Mouse (Mus musculus) spleen, embryonic (tissue): ENCODE measurements around the gene 2410137M14Rik.
"Not testable (repeated sequence)": the region's sequence is repeated elsewhere in the genome, so short reads cannot be mapped to it uniquely, and the experiment has no call there.

Experiments
- CTCF ChIA-PET: fragments of 350-600 bp; sonication (Branson Sonifier 250); formaldehyde crosslinking; loops from one replicate; lab custom pipeline; 2022; lab: Charles Lee

Gene 2410137M14Rik

GRCm38 (mm10) chr17:36993770-36994325 lies 12.8 kb upstream of the 2410137M14Rik start:
- CTCF ChIA-PET, result interaction anchor here (0.8 kb wide), 1 partner anchor 14 kb away, joined by 4 read pairs; no protein-coding TSS in a partner anchor

DNA sequence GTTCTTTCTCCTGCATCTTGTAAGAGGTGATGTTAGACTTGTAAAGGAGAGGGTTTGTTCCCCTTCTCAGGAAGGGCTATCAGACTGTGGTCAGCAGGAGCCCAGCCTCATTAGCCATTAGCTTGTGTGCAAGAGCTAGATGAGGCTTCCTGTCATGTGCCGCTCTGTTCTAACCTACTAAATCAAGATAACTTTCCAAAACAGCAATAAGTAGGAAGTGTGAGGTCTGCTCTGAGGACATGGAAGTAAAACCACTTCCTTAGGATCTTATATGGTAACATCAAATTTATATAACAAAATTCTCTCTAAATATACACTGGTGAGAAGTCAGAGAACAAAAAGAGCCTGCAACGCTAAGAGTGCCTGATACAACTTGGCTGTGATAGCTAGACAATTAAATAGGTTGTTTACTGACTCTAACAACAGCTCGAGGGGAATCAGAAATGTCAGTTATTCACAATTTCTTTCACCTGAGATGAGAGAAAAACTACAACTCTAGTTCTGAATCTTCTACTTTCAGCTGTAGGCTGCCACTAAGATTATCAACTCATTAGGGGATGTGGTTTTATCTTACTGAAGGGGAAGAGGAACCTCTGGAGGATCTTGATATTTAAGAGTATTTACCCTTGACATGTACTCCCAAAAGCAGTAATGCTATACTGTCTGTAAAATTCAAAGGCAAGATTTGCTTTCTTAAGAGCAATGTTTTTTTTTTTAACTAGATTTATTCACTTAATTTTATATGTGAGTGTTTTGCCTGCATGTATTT lies 11.5 kb upstream of the 2410137M14Rik start:
- CTCF ChIA-PET, result no interaction called here

- CTCF ChIA-PET, result not testable (repeated sequence)
Measured at GRCm38 (mm10) chr17:36990630-36991029, 9.6 kb upstream of the 2410137M14Rik start.

GRCm38 (mm10) chr17:36989437-36989836 lies 8.4 kb upstream of the 2410137M14Rik start, which contains the start of gene H2-M5:
H2-M5 (minus strand) TSS chr17:36989537.
- CTCF ChIA-PET, result interaction anchor here (0.5 kb wide), 1 partner anchor 40 kb away, joined by 4 read pairs; no protein-coding TSS in a partner anchor

DNA sequence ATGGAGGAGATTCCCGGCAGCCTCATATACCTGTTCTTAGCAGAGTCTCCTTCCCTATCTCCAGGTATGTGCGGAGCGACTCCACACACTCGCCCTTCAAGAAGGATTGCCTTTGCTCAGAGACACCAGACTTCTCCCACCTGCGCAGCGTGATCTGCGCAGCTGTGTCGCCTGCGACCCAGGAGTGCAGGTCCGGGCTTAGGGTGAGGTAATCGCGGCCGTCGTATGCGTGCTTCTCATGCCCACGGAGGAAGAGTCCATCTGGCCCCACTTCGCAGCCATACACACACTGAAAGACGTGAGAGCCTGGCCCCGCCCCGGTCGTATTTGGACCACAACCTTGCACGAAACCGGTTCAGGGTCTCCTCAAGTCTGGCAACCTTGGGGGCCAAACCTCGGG lies 7.4 kb upstream of the 2410137M14Rik start:
- CTCF ChIA-PET, result no interaction called here

- CTCF ChIA-PET, result no interaction called here
Measured at GRCm38 (mm10) chr17:36982253-36983155, 1.5 kb upstream of the 2410137M14Rik start.

GRCm38 (mm10) chr17:36981845-36982244 lies 808 bp upstream of the 2410137M14Rik start:
- CTCF ChIA-PET, result no interaction called here

GRCm38 (mm10) chr17:36973271-36973787 lies 7.7 kb downstream of the 2410137M14Rik start:
- CTCF ChIA-PET, result no interaction called here

DNA sequence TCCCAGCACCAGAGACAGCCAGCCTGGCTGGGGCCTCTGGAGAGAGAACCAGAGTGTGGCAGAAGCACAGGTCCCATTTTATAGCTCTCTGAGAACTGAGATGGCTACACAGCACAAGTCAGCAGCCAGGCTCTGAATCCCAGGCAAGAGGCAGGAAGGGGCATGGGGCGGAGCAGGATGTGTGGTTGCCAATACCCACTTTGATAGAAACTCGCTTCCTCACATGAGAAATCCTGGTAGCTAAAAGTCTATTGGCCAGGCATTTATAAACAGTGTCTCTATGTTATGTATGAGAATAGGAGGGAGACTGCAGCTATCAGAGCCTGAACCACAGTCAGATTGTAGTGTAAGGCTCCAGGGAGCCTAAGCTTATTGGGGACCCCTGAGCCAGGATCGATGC lies 8.2 kb downstream of the 2410137M14Rik start:
- CTCF ChIA-PET, result no interaction called here

- CTCF ChIA-PET, result interaction anchor here (0.5 kb wide), 1 partner anchor 54 kb away, joined by 6 read pairs; no protein-coding TSS in a partner anchor
Measured at GRCm38 (mm10) chr17:36971172-36971850, 9.7 kb downstream of the 2410137M14Rik start.

DNA sequence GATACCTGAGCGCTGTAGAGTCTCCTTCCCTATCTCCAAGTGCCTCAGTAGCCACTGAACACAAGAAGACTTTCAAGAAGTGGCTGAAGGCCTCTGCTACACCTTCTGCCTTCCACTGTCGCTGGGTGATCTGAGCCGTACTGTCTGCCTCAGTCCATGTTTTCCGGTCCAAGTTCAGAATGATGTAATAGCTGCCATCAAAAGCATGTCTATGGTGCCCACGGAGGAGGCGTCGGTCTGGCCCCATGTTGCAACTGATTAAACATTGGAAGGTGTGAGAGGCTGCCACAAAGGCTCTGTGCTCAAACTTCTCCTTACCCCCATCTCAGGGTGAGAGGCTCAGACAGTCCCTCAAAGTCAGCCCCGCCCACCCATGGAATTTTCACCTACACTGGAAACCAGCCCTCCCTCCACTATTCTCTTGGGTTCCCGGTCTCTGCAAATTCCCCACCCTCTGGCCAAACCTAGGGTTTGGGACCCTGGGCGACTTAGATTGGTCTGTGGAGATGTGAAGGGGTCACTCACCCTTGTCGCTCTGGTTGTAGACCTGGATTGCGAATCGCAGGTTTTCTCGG lies 10.6 kb downstream of the 2410137M14Rik start:
- CTCF ChIA-PET, result no interaction called here

DNA sequence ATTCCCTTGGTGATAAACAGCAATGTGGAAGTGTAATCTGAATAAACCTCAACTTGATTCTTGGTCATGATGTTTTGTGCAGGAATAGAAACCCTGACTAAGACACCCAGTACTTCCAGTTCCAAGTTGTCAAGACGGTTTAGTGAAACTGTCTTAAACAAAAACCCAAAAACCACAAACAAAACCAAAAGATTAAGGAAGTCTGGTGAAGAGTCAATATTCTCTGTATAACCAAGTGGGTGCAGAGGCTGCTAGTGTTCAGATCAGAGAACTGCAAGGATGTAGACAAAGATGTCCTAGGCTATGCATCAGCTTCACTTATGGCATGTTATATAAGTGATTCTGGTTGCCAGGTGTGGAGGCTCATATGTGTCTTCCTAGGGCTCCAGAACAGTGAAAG lies 14.2 kb downstream of the 2410137M14Rik start:
- CTCF ChIA-PET, result no interaction called here

DNA sequence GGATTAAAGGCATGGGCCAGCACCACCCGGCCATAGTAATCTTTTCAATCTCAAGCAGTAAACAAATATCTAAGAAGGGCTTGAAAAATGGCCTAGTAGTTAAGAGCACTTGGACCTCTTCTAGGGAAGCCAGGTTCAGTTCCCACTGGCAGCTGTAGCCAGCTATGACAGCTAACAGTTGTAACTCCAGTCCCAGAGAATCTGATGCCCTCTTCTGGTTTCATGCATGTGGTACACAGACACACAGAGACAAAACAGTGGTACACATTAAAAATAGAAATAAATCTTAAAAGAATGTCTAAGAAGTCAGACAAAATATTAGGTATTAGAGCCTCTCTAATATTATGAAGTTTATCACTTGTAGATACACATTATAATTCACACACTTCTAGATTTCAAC lies 19.9 kb downstream of the 2410137M14Rik start:
- CTCF ChIA-PET, result no interaction called here

DNA sequence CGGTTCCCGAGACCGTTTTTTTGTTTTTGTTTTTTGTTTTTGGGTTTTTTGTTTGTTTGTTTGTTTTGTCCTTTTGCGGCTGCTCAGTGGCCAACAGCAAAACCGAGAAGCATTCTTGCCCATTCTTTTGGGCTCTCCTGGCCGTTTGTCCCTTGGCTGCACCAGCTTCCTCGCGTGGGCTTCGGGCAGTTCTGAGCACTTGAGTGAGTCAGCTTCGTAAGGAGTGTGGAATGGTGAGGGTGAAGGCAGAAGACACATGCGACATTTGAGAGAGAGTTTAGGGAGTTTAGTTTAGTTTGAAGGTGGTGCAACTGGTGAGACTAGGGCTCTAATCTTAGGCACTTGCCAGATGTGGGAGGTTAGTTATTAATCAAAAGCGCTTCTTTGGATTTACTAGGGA lies 22.2 kb downstream of the 2410137M14Rik start:
- CTCF ChIA-PET, result no interaction called here

GRCm38 (mm10) chr17:36957999-36958743 lies 22.9 kb downstream of the 2410137M14Rik start, which contains the start of the genes Znrd1 and Znrd1as:
Znrd1 (minus strand) TSS chr17:36958559.
Znrd1as (plus strand) TSS chr17:36958592.
- CTCF ChIA-PET, result no interaction called here

- CTCF ChIA-PET, result no interaction called here
Measured at GRCm38 (mm10) chr17:36953062-36953461, 28.0 kb downstream of the 2410137M14Rik start.

DNA sequence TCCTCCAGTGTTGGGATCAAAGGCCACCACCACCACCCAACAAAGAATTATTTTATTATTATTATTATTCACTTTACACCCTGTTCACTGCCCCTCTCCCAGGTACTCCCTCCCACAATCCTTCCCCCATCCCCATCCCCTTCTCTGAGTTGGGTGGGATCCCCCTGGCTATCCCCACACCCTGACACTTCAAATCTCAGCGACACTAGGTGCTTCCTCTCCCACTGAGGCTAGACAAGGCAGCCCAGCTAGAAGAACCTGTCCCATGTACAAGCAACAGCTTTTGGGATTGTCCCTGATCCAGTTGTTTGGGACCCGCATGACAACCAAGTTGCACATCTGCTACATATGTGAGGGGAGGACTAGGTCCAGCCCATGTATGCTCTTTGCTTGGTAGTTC lies 28.4 kb downstream of the 2410137M14Rik start:
- CTCF ChIA-PET, result no interaction called here

DNA sequence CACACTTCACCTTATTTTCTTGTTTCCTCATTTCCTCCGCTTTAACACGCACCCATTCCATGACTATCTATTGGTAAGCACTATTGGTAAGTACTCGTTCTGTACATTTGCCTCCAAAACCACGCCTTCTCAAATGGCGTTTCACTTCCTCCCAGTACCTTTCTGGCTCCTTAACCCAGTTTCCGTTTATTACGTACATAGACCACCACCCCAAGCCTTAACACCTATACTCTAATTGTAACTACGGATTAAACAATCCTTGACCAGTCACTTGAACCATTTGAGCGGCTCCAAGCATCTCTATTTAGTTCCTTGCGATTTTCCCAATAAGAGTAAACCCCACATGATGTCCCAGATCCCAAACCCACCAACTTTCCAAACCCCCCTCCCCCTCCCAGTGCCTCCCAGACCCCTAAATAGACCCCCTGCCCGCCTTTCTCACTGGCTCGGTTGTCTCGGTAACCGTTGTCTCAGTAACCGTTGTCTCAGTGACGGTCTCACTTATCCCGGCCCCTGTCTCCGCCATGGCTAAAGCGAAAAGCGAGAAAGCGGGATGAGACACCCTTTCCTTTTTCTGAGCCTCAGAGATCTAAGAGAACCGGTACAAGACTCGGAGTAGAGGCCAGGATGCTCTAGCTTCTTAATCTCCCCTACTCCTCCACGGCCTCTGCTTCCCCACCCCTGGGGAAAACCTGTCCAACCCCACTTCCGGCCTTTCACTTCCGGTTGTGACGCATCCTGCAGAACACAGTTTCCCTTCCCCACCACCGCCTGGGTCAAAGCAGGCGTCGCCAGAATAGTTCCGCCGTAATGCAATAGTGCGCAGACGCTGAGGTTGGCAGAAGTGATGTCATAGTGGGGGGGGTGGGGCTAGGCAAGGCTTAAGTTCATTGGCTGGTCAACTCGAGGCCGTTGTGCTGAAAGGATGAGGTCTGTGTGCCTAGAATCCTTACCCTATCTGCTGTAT lies 29.8 kb downstream of the 2410137M14Rik start, which contains the start of gene Ppp1r11:
Gene Ppp1r11, minus strand, starts transcription at position 761 of the 967 bp plus-strand sequence.
- CTCF ChIA-PET, result interaction anchor here (0.6 kb wide), 1 partner anchor 15 kb away, joined by 14 read pairs; no protein-coding TSS in a partner anchor

- CTCF ChIA-PET, result no interaction called here
Measured at GRCm38 (mm10) chr17:36949265-36949664, 31.8 kb downstream of the 2410137M14Rik start.
